Mouse (Mus musculus) heart, postnatal 0 days (tissue): ENCODE measurements at regions not wholly inside any gene's neighbourhood (a gene's known extent, or its start where the extent isn't known, plus 50 kb on each side); places are given as distances from the start of the nearest gene placed in this dataset.

Experiments
- ATAC-seq: fragments of 200-750 bp; cut with Nextera tagmentation; 2 replicates; pipeline ENCODE4 v1.8.0; 2017; ENCODE audit warnings: low read depth, moderate number of reproducible peaks, moderate library complexity; ENCODE audit not compliant: insufficient read depth
- DNase-seq: peaks from one replicate; pipeline ENCODE4 v3.0.0-alpha.2; 2016; ENCODE audit warnings: low spot score
- H3K27ac ChIP-seq: fragments of 300-500 bp; sonication (generic); 2 replicates; pipeline ENCODE4 v1.5.1; 2014; ENCODE audit warnings: low read depth, mild to moderate bottlenecking
- H3K27me3 ChIP-seq: fragments of 300-500 bp; sonication (generic); 2 replicates; pipeline ENCODE4 v1.6.1; 2014; ENCODE audit warnings: low read length, mixed read lengths; ENCODE audit not compliant: control insufficient read depth, insufficient read depth
- H3K36me3 ChIP-seq: fragments of 300-500 bp; sonication (generic); replicated peaks from 2 replicates; pipeline ENCODE4 v1.6.1; 2014; ENCODE audit warnings: low read length, mixed read lengths; ENCODE audit not compliant: control insufficient read depth, insufficient read depth
- H3K4me1 ChIP-seq: fragments of 300-500 bp; sonication (generic); 2 replicates; pipeline ENCODE4 v1.6.1; 2014; ENCODE audit warnings: antibody characterized with exemption; ENCODE audit not compliant: control insufficient read depth, insufficient read depth
- H3K4me2 ChIP-seq: fragments of 300-500 bp; sonication (generic); 2 replicates; pipeline ENCODE4 v1.6.1; 2014; ENCODE audit warnings: low read depth, mild to moderate bottlenecking, low read length, moderate library complexity
- H3K4me3 ChIP-seq: fragments of 300-500 bp; sonication (generic); 2 replicates; pipeline ENCODE4 v1.5.1; 2014; ENCODE audit warnings: low read depth, low read length
- H3K9ac ChIP-seq: fragments of 300-500 bp; sonication (generic); replicated peaks from 2 replicates; pipeline ENCODE4 v1.6.1; 2014; ENCODE audit warnings: low read depth, low read length, mixed read lengths
- H3K9me3 ChIP-seq: fragments of 300-500 bp; sonication (generic); replicated peaks from 2 replicates; pipeline ENCODE4 v1.6.1; 2016; ENCODE audit warnings: low read length; ENCODE audit not compliant: control insufficient read depth
- CTCF ChIP-seq: IDR thresholded peaks from 2 replicates; pipeline ENCODE4 v1.5.1; 2016; ENCODE audit warnings: antibody characterized with exemption, control low read depth, low read depth
- EP300 ChIP-seq: IDR thresholded peaks from 2 replicates; pipeline ENCODE4 v1.6.1; 2016; ENCODE audit warnings: antibody characterized with exemption, low read depth
- WGBS: fragments of 180-500 bp; shearing (Covaris S2); extraction: QIAGEN DNeasy Blood & Tissue Kit; methylation state at CpG from one replicate; pipeline ENCODE4 v1.1.7; 2014; 5-methylcytosine and 5-hydroxymethylcytosine counted together

DNA sequence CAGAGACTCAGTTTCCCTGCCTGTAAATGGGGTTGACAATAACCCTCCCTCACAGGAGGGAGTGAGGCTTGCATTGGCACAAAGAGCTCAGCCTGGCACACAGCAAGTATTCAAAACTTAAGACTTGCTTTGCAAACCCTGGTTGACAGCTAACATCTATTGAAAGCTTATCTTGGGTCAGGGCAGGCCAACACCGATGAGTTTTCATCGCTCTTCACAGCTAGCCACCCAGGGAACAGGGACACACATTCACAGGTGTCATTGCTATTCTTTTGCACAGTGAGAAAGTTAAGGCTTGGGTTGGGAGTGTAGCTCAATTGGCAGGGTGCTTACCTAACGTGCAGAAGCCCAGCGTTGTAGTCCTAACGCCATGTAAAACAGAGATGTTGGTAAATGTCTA lies 86.5 kb upstream of the Ptpn1 start:
- ATAC-seq (no peak), DNase-seq (no peak)
- no peaks in the 10 kb centered on the region for H3K36me3 ChIP-seq
- no peak overlapping the region for H3K9ac ChIP-seq
- H3K4me3 ChIP-seq: no peak overlapping the region
- no peak for TF ChIP-seq EP300
- no peaks in the 10 kb centered on the region for H3K27me3 ChIP-seq
- H3K4me2 ChIP-seq: no peak overlapping the region
- H3K9me3 ChIP-seq: no peaks in the 10 kb centered on the region
- H3K27ac ChIP-seq: peak overlapping the region; percentile 85
- 56% methylated on average over 5 of the region's 5 CpGs for WGBS
- peaks cover 32% of the 10 kb centered on the region for H3K4me1 ChIP-seq

DNA sequence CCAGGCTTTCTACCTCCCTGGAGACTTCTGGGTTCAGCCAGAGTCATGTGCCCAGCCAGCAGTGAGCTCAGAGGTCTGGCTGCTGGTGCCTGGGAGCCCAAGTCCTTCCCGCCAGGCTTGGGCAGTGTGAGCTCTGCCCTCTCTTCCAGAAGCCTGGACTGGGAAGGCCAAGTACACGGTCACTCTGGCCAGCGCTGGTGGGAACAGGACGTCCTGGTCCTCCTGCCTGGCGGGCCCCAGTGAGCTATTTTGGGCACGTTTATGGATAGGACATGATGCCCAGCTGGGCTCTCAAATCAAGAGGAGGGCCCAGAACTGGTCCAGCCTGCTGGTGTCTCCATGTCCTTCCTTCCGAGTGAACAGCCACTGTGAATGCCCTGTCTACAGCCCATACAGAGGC lies 87.3 kb upstream of the Ptpn1 start:
- no peak overlapping the region for H3K9ac ChIP-seq
- peak overlapping the region; percentile 85 for H3K27ac ChIP-seq
- ATAC-seq: peak; percentile 87
- no peaks in the 10 kb centered on the region for H3K27me3 ChIP-seq
- peak; percentile 100 for TF ChIP-seq EP300
- TF ChIP-seq CTCF: no peak
- no peaks in the 10 kb centered on the region for H3K36me3 ChIP-seq
- H3K4me2 ChIP-seq: no peak overlapping the region
- peak; percentile 87 for DNase-seq
- no peak overlapping the region for H3K4me3 ChIP-seq
- WGBS: 34% methylated on average over 7 of the region's 7 CpGs
- no peaks in the 10 kb centered on the region for H3K9me3 ChIP-seq
- peaks cover 31% of the 10 kb centered on the region for H3K4me1 ChIP-seq

DNA sequence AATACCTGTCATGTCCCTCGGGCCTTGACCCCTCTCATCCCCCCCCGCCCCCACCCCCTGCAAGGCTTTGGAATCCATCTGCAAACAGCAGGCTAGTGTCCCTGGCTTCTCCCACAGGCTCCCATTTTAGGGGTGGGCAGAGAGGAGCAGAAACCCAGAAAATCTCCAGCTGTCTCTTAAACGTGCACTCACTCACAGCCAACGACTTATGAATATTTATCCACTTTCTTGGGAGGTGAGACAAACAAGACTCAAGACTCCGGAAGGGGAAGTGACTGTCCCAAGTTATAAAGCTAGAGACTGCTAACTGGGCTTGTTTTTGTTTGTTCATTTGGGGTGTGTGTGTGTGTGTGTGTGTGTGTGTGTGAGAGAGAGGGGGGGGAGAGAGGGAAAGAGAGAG lies 87.9 kb upstream of the Ptpn1 start:
- H3K4me1 ChIP-seq: peaks cover 26% of the 10 kb centered on the region
- DNase-seq: no peak
- H3K4me3 ChIP-seq: no peak overlapping the region
- H3K27me3 ChIP-seq: no peaks in the 10 kb centered on the region
- no peak for TF ChIP-seq CTCF
- no peak for TF ChIP-seq EP300
- 68% methylated on average over 5 of the region's 5 CpGs for WGBS
- H3K9ac ChIP-seq: no peak overlapping the region
- no peaks in the 10 kb centered on the region for H3K36me3 ChIP-seq
- H3K4me2 ChIP-seq: no peak overlapping the region
- no peak for ATAC-seq
- peak overlapping the region; percentile 85 for H3K27ac ChIP-seq
- no peaks in the 10 kb centered on the region for H3K9me3 ChIP-seq

DNA sequence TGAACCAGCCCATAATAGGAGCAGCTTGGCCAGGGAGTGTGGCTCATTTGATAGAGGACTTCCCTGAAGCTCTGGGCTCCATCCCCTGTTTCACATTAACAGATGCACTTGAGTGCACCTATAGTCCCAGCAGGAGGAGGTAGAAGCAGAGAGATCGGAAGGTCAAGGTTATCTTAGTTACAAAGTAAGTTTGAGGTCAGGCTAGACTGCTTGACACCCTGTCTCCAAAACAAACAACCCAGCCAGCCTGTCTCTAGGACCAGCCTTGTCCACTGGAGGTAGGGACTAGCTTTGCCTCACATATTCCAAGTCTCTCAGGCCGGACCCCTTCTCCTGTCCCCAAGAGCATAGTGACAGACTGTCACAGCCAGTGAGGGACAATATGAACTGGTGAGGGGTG lies 88.9 kb upstream of the Ptpn1 start:
- H3K9me3 ChIP-seq: no peaks in the 10 kb centered on the region
- H3K27me3 ChIP-seq: no peaks in the 10 kb centered on the region
- H3K4me1 ChIP-seq: peaks cover 19% of the 10 kb centered on the region
- TF ChIP-seq CTCF (no peak), EP300 (no peak)
- H3K9ac ChIP-seq: no peak overlapping the region
- no peak overlapping the region for H3K4me2 ChIP-seq
- DNase-seq: no peak
- no peak for ATAC-seq
- peak overlapping the region; percentile 37 for H3K27ac ChIP-seq
- WGBS: 77% methylated on average over 2 of the region's 2 CpGs
- H3K4me3 ChIP-seq: no peak overlapping the region
- H3K36me3 ChIP-seq: no peaks in the 10 kb centered on the region

DNA sequence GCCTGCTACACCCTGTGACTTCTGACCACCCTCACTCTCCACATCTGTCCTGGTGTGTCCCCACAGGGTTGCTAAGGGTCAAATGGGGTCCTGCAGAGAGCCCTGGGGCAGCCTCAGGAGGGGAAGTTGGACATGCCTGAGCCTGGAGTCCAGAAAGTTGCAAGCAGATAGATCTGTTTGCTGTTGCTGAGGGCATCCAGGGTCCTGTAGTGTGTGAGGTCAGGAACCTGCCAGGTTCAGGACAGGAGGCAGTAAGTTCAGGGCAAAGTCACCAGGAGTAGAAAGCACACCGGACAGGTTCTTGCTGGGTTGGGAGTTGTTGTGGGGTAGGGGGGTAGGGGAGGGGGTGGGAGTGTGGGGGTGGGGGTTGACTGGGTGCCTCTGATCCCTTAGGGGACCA lies 89.4 kb upstream of the Ptpn1 start:
- DNase-seq (no peak), ATAC-seq (no peak)
- 82% methylated on average over 1 of the region's 1 CpGs for WGBS
- Histone ChIP-seq H3K4me2 (no peak overlapping the region), H3K4me1 (peaks cover 16% of the 10 kb centered on the region), H3K27ac (no peak overlapping the region), H3K27me3 (no peaks in the 10 kb centered on the region), H3K9ac (no peak overlapping the region), H3K4me3 (no peak overlapping the region), H3K9me3 (no peaks in the 10 kb centered on the region), H3K36me3 (no peaks in the 10 kb centered on the region)
- TF ChIP-seq CTCF (no peak), EP300 (no peak)

DNA sequence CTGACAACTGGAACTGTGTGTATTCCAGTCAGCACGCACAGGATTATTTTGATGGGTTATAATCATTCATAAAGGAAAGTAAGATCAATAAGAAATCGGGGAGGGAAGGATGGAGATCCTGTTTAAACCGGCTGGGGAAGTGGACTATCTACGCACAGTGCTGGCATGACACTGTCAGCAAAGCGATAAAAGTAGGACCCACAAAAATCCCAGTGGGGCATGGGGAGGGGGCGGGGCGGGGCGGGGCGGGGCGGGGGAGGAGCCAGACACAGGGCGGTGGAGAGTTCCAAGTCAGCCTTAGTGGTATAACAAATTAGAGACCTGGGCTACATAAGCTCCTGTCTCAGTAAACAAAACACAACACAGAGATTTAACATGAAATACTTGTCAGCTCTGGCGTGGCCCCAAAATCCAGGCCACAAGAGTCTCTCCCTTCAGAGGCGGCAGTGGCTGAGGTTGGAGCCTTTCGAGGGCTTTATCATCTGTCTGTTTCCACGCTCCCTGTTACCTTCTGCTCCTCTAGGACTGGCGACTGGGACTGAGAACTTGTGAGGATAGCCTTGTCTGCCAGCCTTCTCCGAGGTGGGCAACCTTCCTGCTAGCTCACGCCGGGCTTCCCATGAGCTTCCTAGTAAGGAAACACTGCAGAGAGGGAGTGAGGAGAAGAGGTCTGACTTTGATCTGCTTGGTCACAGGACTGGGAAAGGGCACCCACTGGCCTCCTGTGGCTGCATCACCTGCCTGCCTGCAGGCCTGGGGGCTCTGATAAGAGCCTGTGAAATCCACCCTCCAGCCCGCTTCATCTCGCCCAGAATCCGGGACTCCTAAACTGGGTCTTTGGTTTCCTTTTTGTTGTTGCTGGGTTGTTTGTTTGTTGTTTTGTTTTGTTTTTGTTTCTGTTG lies 90.3 kb upstream of the Ptpn1 start:
- 32% methylated on average over 22 of the region's 22 CpGs for WGBS
- Histone ChIP-seq H3K9ac (peak overlapping the region; percentile 12; the same call in 1 of the 2 replicates), H3K27ac (peak overlapping the region; percentile 43; the same call in 1 of the 2 replicates), H3K36me3 (no peaks in the 10 kb centered on the region), H3K9me3 (no peaks in the 10 kb centered on the region), H3K27me3 (no peaks in the 10 kb centered on the region), H3K4me1 (peaks cover 13% of the 10 kb centered on the region), H3K4me3 (no peak overlapping the region), H3K4me2 (no peak overlapping the region)
- DNase-seq: no peak
- ATAC-seq: no peak
- TF ChIP-seq CTCF: no peak
